Mouse (Mus musculus) lung, embryonic 16.5 days (tissue): Measurements from ENCODE around the gene Zfp385b. TPM values are rescaled to one million over a fixed set of nuclear protein-coding genes. Genes with fewer than 3 reads are reported as not detected.

Experiments used
- ATAC-seq: fragments of 200-750 bp; cut with Nextera tagmentation; 2 replicates; pipeline ENCODE4 v1.8.0; 2017; ENCODE audit warnings: low read depth, mild to moderate bottlenecking, moderate library complexity
- H3K27ac ChIP-seq: fragments of 300-500 bp; sonication (generic); 2 replicates; pipeline ENCODE4 v1.5.1; 2014; ENCODE audit warnings: mild to moderate bottlenecking, control low read depth, low read length
- H3K27me3 ChIP-seq: fragments of 300-500 bp; sonication (generic); 2 replicates; pipeline ENCODE4 v1.6.1; 2014; ENCODE audit warnings: low read depth, low read length, mixed read lengths; ENCODE audit not compliant: control insufficient read depth, insufficient read depth
- H3K36me3 ChIP-seq: fragments of 300-500 bp; sonication (generic); 2 replicates; pipeline ENCODE4 v1.6.1; 2014; ENCODE audit warnings: low read length; ENCODE audit not compliant: control insufficient read depth, insufficient read depth
- H3K4me1 ChIP-seq: fragments of 300-500 bp; sonication (generic); replicated peaks from 2 replicates; pipeline ENCODE4 v1.6.1; 2014; ENCODE audit warnings: low read length, mixed read lengths; ENCODE audit not compliant: control insufficient read depth, insufficient read depth
- H3K4me2 ChIP-seq: fragments of 300-500 bp; sonication (generic); 2 replicates; pipeline ENCODE4 v1.6.1; 2014; ENCODE audit warnings: low read depth, low read length, control low read depth
- H3K4me3 ChIP-seq: fragments of 300-500 bp; sonication (generic); 2 replicates; pipeline ENCODE4 v1.5.1; 2014; ENCODE audit warnings: mild to moderate bottlenecking, low read length, control low read depth
- H3K9ac ChIP-seq: fragments of 300-500 bp; sonication (generic); 2 replicates; pipeline ENCODE4 v1.6.1; 2014; ENCODE audit warnings: low read length, control low read depth
- H3K9me3 ChIP-seq: fragments of 300-500 bp; sonication (generic); 2 replicates; pipeline ENCODE4 v1.6.1; 2016; ENCODE audit warnings: low read length; ENCODE audit not compliant: control insufficient read depth
- WGBS: fragments of 180-500 bp; shearing (Covaris S2); extraction: QIAGEN DNeasy Blood & Tissue Kit; methylation state at CpG from one replicate; pipeline ENCODE4 v1.1.7; 2014; 5-methylcytosine and 5-hydroxymethylcytosine counted together
- polyA plus RNA-seq: library from polyadenylated mRNA; unstranded; fragments of >200 nt; fragmentation: Nextera tagmentation; extraction: Ambion mirVana; gene quantifications from 2 replicates; pipeline ENCODE4 v1.2.1, GENCODE M21; 2015

Zfp385b gene
- 6.1 and 7.0 TPM in 2 replicates for polyA plus RNA-seq

DNA sequence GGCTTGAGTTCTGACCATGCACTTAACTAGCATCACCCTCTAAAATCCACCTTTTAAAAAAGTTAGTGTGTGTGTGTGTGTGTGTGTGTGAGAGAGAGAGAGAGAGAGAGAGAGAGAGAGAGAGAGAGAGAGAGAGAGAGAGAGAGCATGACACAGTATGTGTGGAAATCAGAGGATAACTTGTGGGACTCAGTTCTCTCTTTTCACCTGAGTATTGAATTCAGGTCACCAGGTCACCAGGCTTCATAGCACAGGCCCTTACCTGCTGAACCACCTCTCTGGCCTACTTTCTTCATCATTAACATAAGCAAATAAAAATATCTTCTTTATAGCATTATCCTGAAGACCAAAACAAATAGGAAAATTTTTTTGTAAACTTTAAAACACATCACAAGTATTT lies at the start of gene Zfp385b:
TSS of gene Zfp385b (minus strand) at position 101 of the 400 bp plus-strand sequence.
- Histone ChIP-seq H3K4me3 (no peak within 1 kb of the TSS), H3K9me3 (no peaks in the 10 kb centered on the region), H3K36me3 (no peaks in the 10 kb centered on the region), H3K9ac (no peak within 1 kb of the TSS), H3K27ac (no peak within 1 kb of the TSS), H3K4me1 (peaks cover 14% of the 10 kb centered on the region; the same call in 1 of the 2 replicates), H3K27me3 (peaks cover 26% of the 10 kb centered on the region), H3K4me2 (no peak within 1 kb of the TSS)
- ATAC-seq: no peak

GRCm38 (mm10) chr2:77863934-77864333 lies 44.5 kb upstream of the Zfp385b start:
- peak; percentile 68 for ATAC-seq
- Histone ChIP-seq H3K4me2 (peak overlapping the region; percentile 48), H3K27ac (no peak overlapping the region), H3K9ac (0 out of 2 replicates have a peak overlapping the region, but pooled peaks have one; percentile 11), H3K4me1 (no peaks in the 10 kb centered on the region), H3K4me3 (peak overlapping the region; percentile 35), H3K27me3 (no peaks in the 10 kb centered on the region), H3K9me3 (no peaks in the 10 kb centered on the region), H3K36me3 (no peaks in the 10 kb centered on the region)
- WGBS: 49% methylated on average over 6 of the region's 6 CpGs

GRCm38 (mm10) chr2:77863522-77863921 lies 44.1 kb upstream of the Zfp385b start:
- no peaks in the 10 kb centered on the region for H3K9me3 ChIP-seq

DNA sequence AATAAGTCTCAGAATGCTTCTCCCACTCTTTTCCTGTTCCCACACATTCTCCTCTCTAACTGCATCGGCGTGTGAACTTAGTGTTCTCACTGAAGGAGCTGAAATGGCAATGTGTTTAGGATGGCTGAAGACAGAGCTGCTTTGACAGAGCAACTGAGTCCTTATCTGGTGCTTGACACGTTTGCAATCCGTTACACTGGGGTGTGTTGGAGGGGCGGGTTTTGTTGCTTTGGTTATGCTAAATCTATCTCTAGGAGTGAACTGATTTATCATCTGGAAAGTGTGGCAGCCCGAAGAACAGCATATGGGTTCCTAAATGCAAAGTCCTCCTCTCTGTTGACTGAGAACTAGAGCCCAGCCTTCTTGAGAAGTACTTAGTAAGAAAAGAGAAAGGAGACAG lies 22.0 kb upstream of the Zfp385b start:
- no peaks in the 10 kb centered on the region for H3K27me3 ChIP-seq
- no peak for ATAC-seq
- no peak overlapping the region for H3K27ac ChIP-seq
- no peaks in the 10 kb centered on the region for H3K36me3 ChIP-seq
- H3K9ac ChIP-seq: no peak overlapping the region
- no peak overlapping the region for H3K4me2 ChIP-seq
- 13% methylated on average over 6 of the region's 6 CpGs for WGBS
- H3K4me1 ChIP-seq: no peaks in the 10 kb centered on the region
- no peak overlapping the region for H3K4me3 ChIP-seq
- no peaks in the 10 kb centered on the region for H3K9me3 ChIP-seq

More at GRCm38 (mm10) chr2:77863522-77863921, 44.1 kb upstream of the Zfp385b start:
- Histone ChIP-seq H3K4me3 (peak overlapping the region; percentile 35), H3K27ac (no peak overlapping the region), H3K27me3 (no peaks in the 10 kb centered on the region), H3K4me1 (no peaks in the 10 kb centered on the region), H3K36me3 (no peaks in the 10 kb centered on the region), H3K4me2 (peak overlapping the region; percentile 48), H3K9ac (0 out of 2 replicates have a peak overlapping the region, but pooled peaks have one; percentile 11)
- WGBS: 35% methylated on average over 15 of the region's 15 CpGs
- ATAC-seq: peak; percentile 71

GRCm38 (mm10) chr2:77839587-77839986 lies 20.1 kb upstream of the Zfp385b start:
- Histone ChIP-seq H3K4me3 (no peak overlapping the region), H3K27me3 (no peaks in the 10 kb centered on the region), H3K4me2 (no peak overlapping the region), H3K9me3 (no peaks in the 10 kb centered on the region), H3K9ac (no peak overlapping the region), H3K4me1 (no peaks in the 10 kb centered on the region), H3K36me3 (no peaks in the 10 kb centered on the region), H3K27ac (no peak overlapping the region)
- no peak for ATAC-seq
- 86% methylated on average over 17 of the region's 17 CpGs for WGBS

GRCm38 (mm10) chr2:77838688-77839087 lies 19.2 kb upstream of the Zfp385b start:
- ATAC-seq: no peak
- H3K9ac ChIP-seq: no peak overlapping the region
- WGBS: 81% methylated on average over 1 of the region's 1 CpGs
- no peak overlapping the region for H3K27ac ChIP-seq
- no peaks in the 10 kb centered on the region for H3K36me3 ChIP-seq
- no peaks in the 10 kb centered on the region for H3K27me3 ChIP-seq
- H3K4me2 ChIP-seq: no peak overlapping the region
- no peaks in the 10 kb centered on the region for H3K9me3 ChIP-seq
- H3K4me1 ChIP-seq: no peaks in the 10 kb centered on the region
- H3K4me3 ChIP-seq: no peak overlapping the region

DNA sequence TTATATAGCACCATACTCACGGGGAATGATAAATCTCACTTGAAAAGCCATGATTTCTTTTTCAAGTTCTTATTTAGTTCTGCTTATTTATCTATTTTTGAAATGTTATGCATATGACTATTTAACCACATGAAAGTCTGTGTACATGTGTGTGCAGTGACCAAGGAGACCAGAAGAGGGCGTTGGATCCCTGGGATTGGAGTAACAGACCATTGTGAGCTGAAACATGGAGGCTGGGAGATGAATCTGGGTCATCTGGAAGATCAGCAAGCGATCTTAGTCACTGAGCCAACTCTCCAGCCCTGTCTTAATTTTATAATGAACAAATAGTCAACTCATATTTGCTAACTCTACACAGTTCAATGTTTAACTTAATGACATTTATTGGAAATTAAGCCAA lies 16.3 kb upstream of the Zfp385b start:
- Histone ChIP-seq H3K9ac (no peak overlapping the region), H3K4me3 (no peak overlapping the region), H3K4me2 (no peak overlapping the region), H3K27me3 (no peaks in the 10 kb centered on the region), H3K9me3 (no peaks in the 10 kb centered on the region), H3K27ac (no peak overlapping the region), H3K4me1 (no peaks in the 10 kb centered on the region), H3K36me3 (no peaks in the 10 kb centered on the region)
- WGBS: 56% methylated on average over 3 of the region's 3 CpGs
- ATAC-seq: no peak

DNA sequence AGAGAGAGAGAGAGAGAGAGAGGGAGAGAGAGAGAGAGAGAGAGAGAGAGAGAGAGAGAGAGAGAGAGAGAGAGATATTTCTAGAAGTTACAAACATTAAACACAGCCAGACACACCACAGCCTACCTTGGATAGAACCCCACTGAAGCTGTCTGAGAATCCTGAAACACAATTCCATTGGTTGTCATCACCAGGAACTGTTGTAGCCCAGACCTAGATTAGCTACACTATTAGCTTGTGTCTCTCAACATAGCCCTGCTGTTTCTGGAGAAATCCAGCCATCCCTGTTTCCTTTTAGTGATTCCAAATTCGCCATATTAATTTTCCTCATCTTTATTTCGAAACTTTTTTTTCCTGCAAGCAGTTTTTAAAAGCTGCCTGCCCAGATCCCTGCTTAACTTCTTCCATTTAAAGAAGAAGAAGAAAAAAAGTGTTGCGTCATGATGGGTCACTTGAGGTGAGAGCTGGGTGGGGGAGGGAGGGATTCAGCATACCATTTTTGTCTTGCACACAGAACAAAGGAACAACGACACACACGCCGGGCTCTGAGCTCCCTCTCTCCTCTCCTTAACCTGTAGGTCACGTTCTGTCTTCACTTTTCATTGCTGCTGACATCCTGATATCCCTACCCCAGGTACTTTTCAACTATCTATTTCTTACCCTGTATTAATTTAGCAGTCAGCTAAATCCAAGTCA lies 6.8 kb upstream of the Zfp385b start:
- Histone ChIP-seq H3K27ac (no peak overlapping the region), H3K4me1 (no peaks in the 10 kb centered on the region), H3K9me3 (no peaks in the 10 kb centered on the region), H3K4me2 (no peak overlapping the region), H3K36me3 (no peaks in the 10 kb centered on the region), H3K4me3 (no peak overlapping the region), H3K27me3 (no peaks in the 10 kb centered on the region), H3K9ac (no peak overlapping the region)
- no peak for ATAC-seq
- WGBS: 32% methylated on average over 7 of the region's 7 CpGs

DNA sequence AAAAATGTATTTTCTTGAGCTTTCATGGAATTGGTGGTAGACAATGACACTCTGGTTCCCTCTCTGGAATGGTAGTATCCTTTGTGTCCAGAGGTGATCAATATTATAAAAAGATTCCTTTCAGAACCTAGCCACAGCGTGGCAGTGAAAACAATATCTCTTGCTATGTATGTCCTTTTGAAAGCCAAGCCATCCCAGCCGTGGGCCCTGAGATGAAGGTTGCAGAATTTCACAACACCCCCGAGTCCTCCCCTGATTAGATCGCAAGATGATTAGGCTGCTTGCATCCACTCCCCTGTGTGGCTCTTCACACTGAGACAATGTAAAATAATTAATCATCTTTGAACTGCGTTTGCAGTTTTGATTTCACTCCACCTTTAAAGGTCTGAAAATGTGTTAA lies 3.6 kb upstream of the Zfp385b start:
- Histone ChIP-seq H3K9ac (no peak overlapping the region), H3K4me3 (no peak overlapping the region), H3K27me3 (0 out of 2 replicates have a peak, but pooled peaks cover 2% of the 10 kb centered on the region), H3K36me3 (no peaks in the 10 kb centered on the region), H3K27ac (no peak overlapping the region), H3K9me3 (no peaks in the 10 kb centered on the region), H3K4me1 (no peaks in the 10 kb centered on the region), H3K4me2 (no peak overlapping the region)
- 84% methylated on average over 5 of the region's 5 CpGs for WGBS
- no peak for ATAC-seq
